Mouse (Mus musculus) adrenal gland (tissue): ENCODE data around the gene Snrpa.
"Not testable (repeated sequence)": the region's sequence is repeated elsewhere in the genome, so short reads cannot be mapped to it uniquely, and the experiment has no call there.

Source experiments
- intact Hi-C: fragments of 180-260 bp; cut with DNase I; formaldehyde crosslinking; loops from one replicate; pipeline ENCODE4 v1.15.1; 2025
- long read RNA-seq, 2 experiments: library from polyadenylated mRNA; unstranded; transcript quantifications; one replicate each; pipeline ENCODE4 v2.0.0; 2020; ENCODE audit warnings: borderline replicate concordance in 1 of 2; ENCODE audit not compliant: insufficient replicate concordance in 1 of 2

The Snrpa gene
- long read RNA-seq, experiment 1, transcript Snrpa-201 (7 exons, 1,365 nt) = major isoform, 49 of 81 reads
- long read RNA-seq, experiment 1, transcript Snrpa-202 (7 exons, 1,336 nt) = minor isoform, 22 of 81 reads
- long read RNA-seq, experiment 1, transcript Snrpa-206 (6 exons, 1,288 nt) = minor isoform, 6 of 81 reads
- long read RNA-seq, experiment 1, partial matches to known transcripts = 3 of 81 reads
- long read RNA-seq, experiment 1, other reads (novel, unspliced or antisense) = 1 of 81 reads
- long read RNA-seq, experiment 2, transcript Snrpa-202 (7 exons, 1,336 nt) = minor isoform, 44 of 167 reads
- long read RNA-seq, experiment 2, transcript Snrpa-206 (6 exons, 1,288 nt) = minor isoform, 8 of 167 reads
- long read RNA-seq, experiment 2, transcript Snrpa-201 (7 exons, 1,365 nt) = major isoform, 91 of 167 reads
- long read RNA-seq, experiment 2, partial matches to known transcripts = 15 of 167 reads
- long read RNA-seq, experiment 2, other reads (novel, unspliced or antisense) = 5 of 167 reads

GRCm38 (mm10) chr7:27195681-27196611 is at the start of gene Snrpa, which contains the start of gene BC024978:
Snrpa (minus strand) TSS chr7:27196271.
BC024978 (plus strand) TSS chr7:27195781.
- intact Hi-C loops = loop anchor here (1.0 to 2.0 kb wide), 2 partner anchors 17 to 32 kb away; partner anchors contain the start of genes Itpkc and Rab4b

DNA sequence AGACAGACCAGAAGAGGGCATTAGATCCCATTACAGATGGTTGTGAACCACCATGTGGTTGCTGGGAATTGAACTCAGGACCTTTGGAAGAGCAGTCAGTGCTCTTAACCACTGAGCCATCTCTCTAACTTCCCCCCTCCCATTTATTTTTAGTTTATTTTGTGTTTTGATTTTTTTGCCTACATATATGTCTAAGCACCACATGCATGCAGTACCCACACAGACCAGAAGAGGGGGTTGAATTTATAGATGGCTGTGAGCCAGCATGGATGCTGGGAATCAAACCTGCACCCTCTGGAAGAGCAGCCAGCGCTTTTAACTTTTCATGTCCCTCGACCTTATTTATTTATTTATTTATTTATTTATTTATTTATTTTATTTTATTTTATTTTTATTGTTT is 48.0 kb upstream of the Snrpa start:
- intact Hi-C loops = not testable (repeated sequence)

DNA sequence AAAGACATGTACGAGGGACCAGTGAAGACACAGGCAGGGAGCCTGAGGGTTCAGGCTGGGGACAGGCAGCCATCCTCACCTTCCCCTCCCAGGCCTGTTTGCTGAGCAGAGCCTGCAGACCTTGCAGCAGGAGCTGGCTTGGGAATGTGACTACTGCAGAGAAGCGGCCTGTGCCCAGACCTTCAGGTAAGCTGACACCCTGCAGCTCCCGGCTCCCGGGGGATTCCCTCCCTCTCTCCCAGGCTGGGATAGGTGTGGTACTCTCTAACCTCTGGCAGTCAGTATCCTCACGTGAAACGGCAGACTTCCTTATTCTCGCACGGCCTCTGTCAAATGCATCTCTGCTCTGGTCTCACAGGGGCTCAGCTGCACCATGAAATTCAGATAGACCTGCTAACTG is 47.1 kb upstream of the Snrpa start:
- intact Hi-C loops = no loop called here

- intact Hi-C loops = no loop called here
Measured at GRCm38 (mm10) chr7:27238568-27238967, 42.5 kb upstream of the Snrpa start.

DNA sequence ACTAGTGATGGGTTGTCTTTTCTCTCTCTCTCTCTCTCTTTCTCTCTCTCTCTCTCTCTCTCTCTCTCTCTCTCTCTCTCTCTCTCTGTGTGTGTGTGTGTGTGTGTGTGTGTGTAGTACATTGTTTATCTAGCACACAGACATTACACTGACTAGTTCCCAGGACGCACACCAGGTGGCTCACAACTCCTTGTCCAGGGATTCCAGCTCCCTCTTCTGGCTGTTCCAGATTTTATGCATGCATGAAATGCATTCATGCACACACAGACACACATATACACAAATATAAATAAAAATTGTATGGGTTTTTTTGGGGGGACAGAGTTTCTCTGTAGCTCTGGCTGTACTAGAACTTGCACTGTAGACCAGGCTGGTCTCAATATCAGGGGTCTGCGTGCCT is 41.5 kb upstream of the Snrpa start:
- intact Hi-C loops = no loop called here

GRCm38 (mm10) chr7:27235726-27236125 is 39.7 kb upstream of the Snrpa start:
- intact Hi-C loops = no loop called here

- intact Hi-C loops = no loop called here
Measured at GRCm38 (mm10) chr7:27233300-27233699, 37.2 kb upstream of the Snrpa start.

GRCm38 (mm10) chr7:27232781-27233281 is 36.8 kb upstream of the Snrpa start, which contains the start of gene Coq8b:
Coq8b (plus strand) TSS chr7:27233023.
- intact Hi-C loops = no loop called here

- intact Hi-C loops = no loop called here
Measured at GRCm38 (mm10) chr7:27231693-27232331, 35.7 kb upstream of the Snrpa start.

DNA sequence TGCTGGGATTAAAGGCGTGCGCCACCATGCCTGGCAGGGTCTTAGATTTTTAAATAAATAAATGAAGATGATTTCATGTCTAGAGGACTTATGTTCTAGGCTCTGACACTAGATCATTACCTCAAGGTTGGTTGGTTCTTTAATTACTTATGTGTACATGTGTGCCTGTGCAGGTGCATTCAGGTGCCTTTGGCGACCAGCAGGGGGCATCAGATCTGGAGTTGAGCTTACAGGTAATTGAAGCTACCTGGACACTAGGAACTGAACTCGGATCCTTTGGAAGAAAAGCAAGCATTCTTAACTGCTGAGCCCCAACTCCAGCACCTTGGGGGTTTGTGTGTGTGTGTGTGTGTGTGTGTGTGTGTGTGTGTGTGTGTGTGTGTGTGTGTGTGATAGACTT is 34.7 kb upstream of the Snrpa start:
- intact Hi-C loops = no loop called here

GRCm38 (mm10) chr7:27228865-27229264 is 32.8 kb upstream of the Snrpa start:
- intact Hi-C loops = loop anchor here (1.0 to 5.0 kb wide), 2 partner anchors 33 to 62 kb away; partner anchors contain the start of genes Egln2 and Snrpa

GRCm38 (mm10) chr7:27228281-27228821 is 32.3 kb upstream of the Snrpa start, which contains the start of gene Itpkc:
Itpkc (minus strand) TSS chr7:27228661.
- intact Hi-C loops = loop anchor here (1.0 to 5.0 kb wide), 2 partner anchors 32 to 61 kb away; partner anchors contain the start of genes Egln2 and Snrpa

DNA sequence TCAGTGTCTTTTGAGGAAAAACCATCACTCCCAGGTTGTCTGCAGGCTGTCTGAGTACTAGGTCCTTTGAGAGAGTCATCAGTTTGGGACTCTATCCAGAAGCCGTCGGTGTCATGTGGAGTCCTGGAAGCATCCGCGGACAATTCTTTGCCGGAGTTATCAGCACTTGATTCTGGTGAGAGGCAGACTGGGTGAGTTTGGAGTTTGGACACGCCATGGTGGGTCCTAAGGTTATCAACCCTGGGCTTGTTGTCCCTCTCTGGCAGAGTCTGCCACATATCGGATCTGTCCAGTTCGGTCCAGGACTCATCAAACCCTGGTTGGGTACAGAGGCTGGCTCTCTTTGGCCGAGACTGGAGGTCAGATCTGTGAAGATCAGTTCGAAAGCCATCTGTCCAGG is 31.6 kb upstream of the Snrpa start:
- intact Hi-C loops = loop anchor here (1.0 to 5.0 kb wide), 2 partner anchors 31 to 60 kb away; partner anchors contain the start of genes Egln2 and Snrpa

GRCm38 (mm10) chr7:27227276-27227675 is 31.2 kb upstream of the Snrpa start:
- intact Hi-C loops = loop anchor here (5.0 kb wide), 1 partner anchor 60 kb away; the partner anchor contains the start of gene Egln2

DNA sequence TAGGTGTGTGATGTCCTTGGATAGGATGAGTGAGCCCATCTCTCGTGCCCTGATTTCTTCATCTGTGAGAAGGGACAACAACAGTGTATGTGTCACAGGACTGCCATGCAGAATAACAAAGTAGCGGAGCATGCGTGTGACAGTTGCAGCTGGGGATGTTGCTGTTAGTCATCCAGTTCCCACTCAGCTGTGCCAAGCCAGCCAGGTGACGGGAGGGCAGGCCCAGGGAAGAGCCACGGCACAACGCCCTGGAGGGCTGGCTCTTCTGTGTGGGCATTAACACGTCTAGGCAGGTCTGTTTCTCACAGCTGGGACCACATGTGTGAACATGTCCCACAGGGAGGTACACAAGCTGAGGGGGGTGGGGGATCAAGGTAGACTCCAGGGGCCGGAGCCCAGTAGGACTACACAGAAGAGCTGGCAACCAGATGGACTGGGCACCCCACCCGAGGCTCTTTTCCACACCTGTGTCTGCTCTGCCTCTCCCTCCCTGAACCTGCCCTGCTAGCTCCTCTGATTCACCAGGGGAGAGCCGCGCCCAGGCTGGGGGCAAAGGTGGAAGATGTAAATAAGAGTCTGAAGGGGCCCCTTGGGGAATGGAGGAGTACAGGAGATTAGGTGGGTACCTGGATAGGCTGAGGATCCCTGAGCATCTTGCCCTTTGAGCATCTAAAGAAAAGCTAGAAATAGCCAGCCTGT is 29.0 kb upstream of the Snrpa start:
- intact Hi-C loops = loop anchor here (5.0 kb wide), 1 partner anchor 58 kb away; the partner anchor contains the start of gene Egln2

DNA sequence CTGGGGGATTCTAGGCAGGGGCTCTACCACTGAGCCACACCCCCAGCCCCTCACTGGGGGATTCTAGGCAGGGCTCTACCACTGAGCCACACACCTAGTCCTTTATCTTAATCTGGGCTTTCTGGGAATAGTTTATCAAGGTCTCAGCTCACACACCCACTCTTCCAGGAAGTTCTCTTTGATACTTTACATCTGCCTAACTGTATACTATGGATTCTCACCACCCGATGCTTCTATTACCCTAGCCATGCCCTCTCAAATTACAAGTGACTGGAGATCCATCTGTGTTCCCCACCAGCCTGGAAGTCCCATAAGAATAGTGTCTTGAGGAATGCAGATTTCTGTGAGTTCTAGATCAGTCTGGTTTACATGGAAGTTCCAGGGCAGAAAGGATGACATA is 26.5 kb upstream of the Snrpa start:
- intact Hi-C loops = no loop called here

DNA sequence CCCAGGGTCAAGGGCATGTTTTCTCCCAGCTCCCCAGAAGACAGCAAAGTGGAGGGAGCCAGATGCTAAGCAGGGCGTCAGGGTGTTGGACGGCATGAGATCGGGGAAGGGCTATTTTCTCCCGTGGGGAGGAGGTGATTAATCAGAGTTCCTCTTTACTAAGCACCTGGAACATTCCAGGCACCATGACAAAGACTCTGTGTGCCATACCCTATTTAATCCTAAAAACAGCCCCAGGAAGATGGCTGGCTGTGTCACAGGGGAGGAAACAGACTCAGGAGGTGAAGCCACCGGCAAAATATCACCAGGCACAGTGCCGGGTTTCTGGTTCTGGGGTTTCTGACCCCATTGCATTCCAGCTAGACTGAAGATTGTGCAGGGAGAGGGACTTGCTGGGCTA is 25.9 kb upstream of the Snrpa start:
- intact Hi-C loops = no loop called here

DNA sequence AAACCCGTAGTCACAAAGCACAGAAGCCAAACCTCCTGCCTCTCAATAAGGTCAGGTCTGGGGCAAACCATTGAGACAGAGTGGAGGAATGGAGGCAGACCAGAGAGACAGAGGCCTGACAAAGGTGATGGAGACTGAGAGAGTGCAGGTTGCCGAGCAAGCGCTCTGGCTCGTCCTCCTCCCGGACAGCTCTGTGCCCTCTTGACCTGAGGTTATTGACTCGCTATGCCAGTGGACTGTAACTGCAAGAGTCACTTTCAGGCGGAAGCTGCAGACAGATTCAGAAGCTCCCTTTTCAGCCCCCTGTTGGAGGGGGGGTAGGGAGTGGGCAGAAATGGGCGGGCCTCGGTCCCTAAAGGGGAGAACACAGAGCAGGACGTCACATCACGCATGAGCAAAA is 23.9 kb upstream of the Snrpa start:
- intact Hi-C loops = no loop called here

- intact Hi-C loops = no loop called here
Measured at GRCm38 (mm10) chr7:27218586-27218985, 22.5 kb upstream of the Snrpa start.

DNA sequence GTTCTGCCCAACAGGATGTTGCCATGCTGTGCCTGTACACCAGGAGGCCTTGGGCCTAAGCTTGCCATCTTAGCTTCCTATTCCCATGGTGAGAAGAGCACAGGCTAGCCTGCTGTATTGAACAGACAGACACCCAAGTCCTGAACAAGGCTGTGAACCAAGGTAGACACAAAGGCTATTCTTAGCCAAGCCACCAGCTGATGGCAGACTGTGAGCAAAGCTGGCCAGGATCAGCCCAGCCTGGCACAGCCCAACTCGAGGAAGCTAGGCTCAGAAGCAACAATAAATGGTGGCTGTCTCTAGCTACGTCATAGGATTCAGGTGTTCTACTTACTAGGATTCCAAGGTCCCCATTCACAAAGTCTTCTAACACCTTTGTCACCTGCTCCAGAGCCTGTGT is 16.6 kb upstream of the Snrpa start:
- intact Hi-C loops = no loop called here
